Mouse (Mus musculus): ENCODE measurements around the gene Apol7e. TPM values are rescaled to one million over a fixed set of nuclear protein-coding genes. Genes with fewer than 3 reads are reported as not detected.
"Not testable (repeated sequence)": the region's sequence is repeated elsewhere in the genome, so short reads cannot be mapped to it uniquely, and the experiment has no call there.

The Apol7e gene
- total and polyA plus RNA-seq, 2 experiments from 2014 or later: not detected

DNA sequence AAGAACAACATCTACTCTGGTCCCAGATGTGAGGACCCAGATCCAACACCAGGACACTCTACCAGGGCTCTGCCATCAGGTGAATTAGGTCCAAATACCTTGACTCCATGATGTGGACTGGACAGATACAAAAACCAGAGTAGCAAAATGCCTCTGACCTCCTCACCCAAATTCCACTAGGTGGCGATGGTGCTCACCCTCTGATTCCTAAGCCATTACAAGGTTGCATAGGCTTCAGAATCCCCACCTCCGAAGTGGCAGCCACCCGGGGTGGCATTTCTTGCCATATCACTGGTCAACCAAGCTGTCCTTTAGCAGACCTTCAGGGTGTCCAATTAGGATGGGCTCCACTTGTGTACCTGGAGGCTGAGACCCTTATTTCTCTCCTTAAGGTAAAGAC is 28.5 kb downstream of the Apol7e start:
- H3K4me3 ChIP-seq (ENCODE audit: low read depth, low read length); H3K36me3 ChIP-seq (ENCODE audit: insufficient read depth); H3K27me3 ChIP-seq (ENCODE audit: insufficient read depth, low read length); H3K4me1 ChIP-seq (ENCODE audit: insufficient read depth); H3K9me3 ChIP-seq (ENCODE audit: low read length); H3K27ac ChIP-seq (ENCODE audit: low read depth, low read length); H3K9ac ChIP-seq; DNase-seq; ATAC-seq; H3K4me2 ChIP-seq (ENCODE audit: low read depth): not testable (repeated sequence)
- WGBS: 9% methylated on average over 3 of the region's 3 CpGs
- TF ChIP-seq CTCF (IDR thresholded peaks at IDR 0.05; ENCODE audit: low read depth): peak; percentile 51

DNA sequence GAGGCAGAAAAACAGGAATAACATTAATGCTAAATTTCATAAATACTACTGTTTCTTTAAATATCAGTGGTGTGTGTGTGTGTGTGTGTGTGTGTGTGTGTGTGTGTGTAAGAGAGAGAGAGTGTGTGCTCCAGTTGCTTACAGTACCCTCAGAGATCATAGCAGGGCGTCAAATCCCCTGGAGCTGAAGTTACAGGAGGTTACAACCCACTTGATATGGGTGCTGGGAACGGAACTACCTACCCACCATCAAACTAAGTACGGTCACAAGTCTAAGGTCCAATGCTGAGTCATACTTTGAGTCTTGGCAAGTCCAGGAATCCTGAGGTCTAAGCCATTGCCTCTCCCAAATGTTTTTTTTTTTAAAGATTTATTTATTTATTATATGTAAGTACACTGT is 29.1 kb downstream of the Apol7e start:
- not testable (repeated sequence) for H3K9me3 ChIP-seq (ENCODE audit: low read length); H3K27ac ChIP-seq (ENCODE audit: low read depth, low read length); H3K4me1 ChIP-seq (ENCODE audit: insufficient read depth); H3K36me3 ChIP-seq (ENCODE audit: insufficient read depth); H3K4me2 ChIP-seq (ENCODE audit: low read depth); H3K27me3 ChIP-seq (ENCODE audit: insufficient read depth, low read length); DNase-seq; ATAC-seq; H3K4me3 ChIP-seq (ENCODE audit: low read depth, low read length); H3K9ac ChIP-seq
- WGBS: 95% methylated on average over 3 of the region's 3 CpGs

DNA sequence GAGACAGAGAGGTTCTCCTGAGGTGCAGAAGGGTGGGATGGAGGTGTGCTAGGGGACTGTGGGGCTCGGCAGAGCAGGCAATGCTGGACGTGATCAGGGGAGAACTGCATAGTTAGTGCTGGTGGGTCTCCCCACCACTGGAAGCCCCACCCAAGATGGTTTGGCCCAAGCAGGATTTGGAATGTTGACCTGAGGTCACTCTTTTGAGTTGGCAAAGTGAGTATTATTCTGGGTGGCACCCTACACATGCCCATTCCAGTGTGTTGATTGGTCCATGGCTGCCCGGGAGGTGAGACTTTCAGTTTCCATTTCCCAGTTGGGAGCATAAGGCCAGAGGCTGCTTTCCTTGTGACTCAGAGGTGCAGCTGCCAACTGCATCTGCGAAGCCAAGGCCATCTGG is 30.1 kb downstream of the Apol7e start, which contains the start of gene Apol9b:
TSS of gene Apol9b (plus strand) at position 301 of the 400 bp plus-strand sequence.
- H3K4me1 ChIP-seq (ENCODE audit: insufficient read depth); H3K9me3 ChIP-seq (ENCODE audit: low read length); H3K36me3 ChIP-seq (ENCODE audit: insufficient read depth); ATAC-seq; H3K9ac ChIP-seq; H3K27me3 ChIP-seq (ENCODE audit: insufficient read depth, low read length); H3K4me2 ChIP-seq (ENCODE audit: low read depth); H3K4me3 ChIP-seq (ENCODE audit: low read depth, low read length); H3K27ac ChIP-seq (ENCODE audit: low read depth, low read length); DNase-seq: not testable (repeated sequence)
- WGBS: 100% methylated on average over 1 of the region's 4 CpGs

DNA sequence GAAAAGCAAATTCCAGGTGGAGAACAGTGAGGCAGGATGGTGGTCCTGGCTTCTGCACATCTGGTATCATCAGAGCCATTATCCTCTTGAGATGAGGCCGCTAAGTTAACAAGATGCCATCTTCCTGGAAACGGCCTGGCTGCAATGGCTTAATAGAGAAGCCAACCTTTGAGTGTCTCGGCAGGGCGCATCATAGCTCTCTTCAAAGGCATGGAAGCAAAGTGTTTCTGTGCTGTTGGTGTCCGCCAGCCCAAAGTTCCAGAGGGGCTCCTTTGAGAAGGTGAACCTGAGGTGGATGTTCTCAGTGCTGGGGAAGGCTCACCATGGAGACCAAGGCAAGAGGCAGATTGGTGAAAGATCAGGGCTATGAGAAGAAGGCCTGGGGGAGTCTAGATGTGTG is 32.9 kb downstream of the Apol7e start:
- H3K27me3 ChIP-seq (ENCODE audit: insufficient read depth, low read length): no peaks in the 10 kb centered on the region
- TF ChIP-seq CTCF (IDR thresholded peaks at IDR 0.05; ENCODE audit: low read depth): no peak
- no peak overlapping the region for H3K4me3 ChIP-seq (ENCODE audit: low read depth, low read length)
- 84% methylated on average over 5 of the region's 5 CpGs for WGBS
- no peak overlapping the region for H3K9ac ChIP-seq
- DNase-seq (no peak), ATAC-seq (no peak)
- no peak overlapping the region for H3K4me2 ChIP-seq (ENCODE audit: low read depth)
- H3K4me1 ChIP-seq (ENCODE audit: insufficient read depth): no peaks in the 10 kb centered on the region
- H3K9me3 ChIP-seq (ENCODE audit: low read length): no peaks in the 10 kb centered on the region
- no peak overlapping the region for H3K27ac ChIP-seq (ENCODE audit: low read depth, low read length)
- H3K36me3 ChIP-seq (ENCODE audit: insufficient read depth): no peaks in the 10 kb centered on the region

DNA sequence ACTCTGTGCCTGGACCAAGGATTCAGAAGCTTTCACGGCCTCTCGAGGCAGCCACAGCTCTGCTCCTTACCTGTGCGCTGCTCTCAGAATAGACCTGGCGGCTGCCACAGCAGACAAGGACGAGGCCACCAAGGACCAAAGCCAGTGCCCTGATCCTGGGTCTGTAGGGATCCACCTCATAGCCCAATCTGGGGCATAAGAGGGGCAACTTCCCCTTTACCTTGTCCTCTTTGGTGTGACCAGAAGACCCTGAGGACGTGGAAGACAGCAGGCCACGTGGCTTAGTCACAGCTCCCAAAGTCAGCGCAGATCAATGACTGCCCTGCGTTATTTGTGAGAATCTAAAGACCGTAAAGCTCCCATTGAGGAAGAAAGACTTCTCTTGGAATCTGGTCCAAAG is 34.2 kb downstream of the Apol7e start:
- not testable (repeated sequence) for H3K4me2 ChIP-seq (ENCODE audit: low read depth); H3K27ac ChIP-seq (ENCODE audit: low read depth, low read length); ATAC-seq; H3K36me3 ChIP-seq (ENCODE audit: insufficient read depth); H3K9ac ChIP-seq; DNase-seq; H3K4me1 ChIP-seq (ENCODE audit: insufficient read depth); H3K9me3 ChIP-seq (ENCODE audit: low read length); H3K27me3 ChIP-seq (ENCODE audit: insufficient read depth, low read length); H3K4me3 ChIP-seq (ENCODE audit: low read depth, low read length)
- 79% methylated on average over 10 of the region's 10 CpGs for WGBS

DNA sequence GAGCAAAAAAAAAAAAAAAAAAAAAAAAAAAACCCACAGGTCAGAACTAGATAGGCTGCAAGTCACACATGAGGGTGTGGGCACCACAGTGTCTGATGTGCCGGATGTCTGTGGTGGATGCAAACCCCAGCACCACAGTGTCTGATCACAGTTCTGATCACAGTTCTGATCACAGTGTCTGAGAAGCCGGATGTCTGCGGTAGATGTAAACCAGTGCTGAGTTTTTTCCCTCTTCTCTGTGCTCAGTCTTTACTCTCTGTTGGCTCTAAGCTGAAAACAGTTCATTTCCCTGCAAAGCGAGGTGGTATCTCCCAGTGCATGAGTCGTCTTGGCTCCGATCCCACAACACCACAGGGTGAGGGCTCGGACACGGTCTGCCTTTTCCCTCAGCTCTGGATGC is 34.7 kb downstream of the Apol7e start:
- H3K36me3 ChIP-seq (ENCODE audit: insufficient read depth); H3K4me1 ChIP-seq (ENCODE audit: insufficient read depth); H3K9ac ChIP-seq; ATAC-seq; H3K9me3 ChIP-seq (ENCODE audit: low read length); H3K4me2 ChIP-seq (ENCODE audit: low read depth); H3K27me3 ChIP-seq (ENCODE audit: insufficient read depth, low read length); DNase-seq; H3K4me3 ChIP-seq (ENCODE audit: low read depth, low read length); H3K27ac ChIP-seq (ENCODE audit: low read depth, low read length): not testable (repeated sequence)
- 58% methylated on average over 8 of the region's 8 CpGs for WGBS

DNA sequence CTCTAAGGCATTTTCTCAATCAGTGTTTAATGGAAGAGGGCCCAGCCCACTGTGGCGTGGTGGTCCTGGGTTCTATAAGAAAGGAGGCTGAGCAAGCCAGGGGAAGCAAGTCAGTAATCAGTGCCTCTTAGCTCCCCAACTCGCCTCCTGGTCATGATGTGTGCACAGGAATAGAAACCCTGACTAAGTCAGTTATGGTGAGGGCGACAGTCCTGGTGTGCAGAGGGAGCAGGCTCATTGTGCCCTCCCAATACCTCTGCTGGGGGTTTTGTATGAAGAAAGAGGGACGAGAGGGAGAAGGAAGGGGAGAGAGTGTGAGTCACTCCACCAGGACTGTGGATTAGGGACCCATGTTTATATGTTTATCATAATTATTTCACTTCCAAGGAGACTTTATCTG is 35.2 kb downstream of the Apol7e start:
- not testable (repeated sequence) for H3K27ac ChIP-seq (ENCODE audit: low read depth, low read length)
- 54% methylated on average over 4 of the region's 4 CpGs for WGBS

More for the DNA sequence above, 35.2 kb downstream of the Apol7e start:
- not testable (repeated sequence) for H3K27me3 ChIP-seq (ENCODE audit: insufficient read depth, low read length); H3K9me3 ChIP-seq (ENCODE audit: low read length); DNase-seq; H3K4me2 ChIP-seq (ENCODE audit: low read depth); H3K9ac ChIP-seq; H3K4me1 ChIP-seq (ENCODE audit: insufficient read depth); H3K4me3 ChIP-seq (ENCODE audit: low read depth, low read length); ATAC-seq; H3K36me3 ChIP-seq (ENCODE audit: insufficient read depth)

Measured in forebrain, postnatal 0 days (tissue).